Mouse (Mus musculus): ENCODE data around the gene Atp6v0c.

Gene Atp6v0c

GRCm38 (mm10) chr17:24197032-24197824 is 27.7 kb upstream of the Atp6v0c start:
- DNase-seq: no peak

GRCm38 (mm10) chr17:24195349-24195748 is 25.8 kb upstream of the Atp6v0c start:
- DNase-seq: no peak

DNA sequence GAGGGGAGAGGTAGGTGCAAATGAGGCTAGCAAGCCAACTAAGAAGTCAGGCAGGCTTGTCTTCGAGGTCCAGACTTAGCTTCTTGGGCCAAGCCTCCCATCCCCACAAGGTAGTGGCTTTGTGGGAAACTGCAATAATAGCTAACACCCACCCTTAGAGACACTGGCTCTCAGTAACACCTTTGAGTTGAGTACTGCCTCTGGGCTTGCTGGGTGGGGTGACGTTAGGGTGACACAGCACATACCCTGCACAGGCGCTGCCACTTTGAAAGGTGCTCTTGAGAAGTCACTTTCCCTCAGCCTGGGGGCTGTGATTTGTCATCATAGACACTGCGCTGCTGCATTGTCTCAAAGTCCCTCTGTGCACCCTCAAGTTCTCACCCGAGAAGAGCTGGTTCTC is 24.3 kb upstream of the Atp6v0c start:
- no peak for DNase-seq

DNA sequence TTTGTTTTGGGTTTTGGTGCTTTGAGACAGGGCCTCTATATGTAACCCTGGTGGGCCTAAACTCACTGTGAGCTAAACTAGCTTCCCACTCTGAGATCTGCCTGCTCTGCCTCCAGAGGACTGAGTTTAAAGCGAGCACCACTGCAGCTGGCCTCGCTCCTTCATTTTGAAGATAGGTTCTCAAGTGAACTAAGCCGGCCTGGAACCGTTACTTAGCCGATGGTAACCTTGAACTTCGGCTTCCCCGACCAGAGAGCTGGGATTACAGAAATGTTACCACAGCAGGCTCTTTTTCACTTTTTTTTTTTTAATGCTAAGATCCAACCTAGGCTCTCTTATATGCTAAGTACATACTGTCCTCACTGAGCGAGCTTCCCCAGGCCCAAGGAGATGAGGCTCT is 23.8 kb upstream of the Atp6v0c start:
- no peak for DNase-seq

GRCm38 (mm10) chr17:24192848-24193247 is 23.3 kb upstream of the Atp6v0c start:
- DNase-seq: no peak

DNA sequence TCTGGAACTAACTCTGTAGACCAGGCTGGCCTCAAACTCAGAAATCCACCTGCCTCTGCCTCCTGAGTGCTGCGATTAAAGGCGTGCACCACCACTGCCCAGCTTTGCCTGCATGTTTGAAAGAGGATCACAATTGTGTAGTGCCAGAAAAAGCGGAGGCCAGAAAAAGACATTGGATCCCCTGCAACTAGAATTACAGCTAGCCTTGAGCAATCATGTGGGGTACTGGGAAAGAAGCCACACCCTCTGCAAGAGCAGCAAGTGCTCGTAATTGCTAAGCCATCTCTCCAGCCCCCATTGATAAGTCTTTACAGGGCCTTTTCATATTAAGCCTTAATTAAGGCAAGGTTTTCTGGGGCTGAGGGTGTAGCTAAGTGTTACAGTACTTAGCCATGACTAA is 22.0 kb upstream of the Atp6v0c start:
- no peak for DNase-seq

DNA sequence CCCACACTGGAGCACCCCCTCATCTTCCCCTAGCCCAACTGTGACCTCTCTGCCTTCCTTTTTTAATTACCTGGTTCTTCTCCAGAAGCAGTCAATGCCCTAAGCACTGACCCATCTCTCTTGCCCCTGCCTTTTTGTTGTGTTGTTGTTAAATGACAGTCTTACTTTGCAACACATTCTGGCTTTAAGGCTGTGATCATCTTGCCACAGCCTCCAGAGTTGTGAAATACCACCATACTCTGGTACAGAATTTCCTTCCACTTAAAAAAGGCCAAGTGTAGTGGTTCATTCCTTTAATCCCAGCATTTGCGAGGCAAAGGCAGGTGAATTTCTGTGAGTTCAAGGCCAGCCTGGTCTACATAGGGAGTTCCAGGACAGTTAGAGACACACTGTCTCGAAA is 21.4 kb upstream of the Atp6v0c start:
- no peak for DNase-seq

DNA sequence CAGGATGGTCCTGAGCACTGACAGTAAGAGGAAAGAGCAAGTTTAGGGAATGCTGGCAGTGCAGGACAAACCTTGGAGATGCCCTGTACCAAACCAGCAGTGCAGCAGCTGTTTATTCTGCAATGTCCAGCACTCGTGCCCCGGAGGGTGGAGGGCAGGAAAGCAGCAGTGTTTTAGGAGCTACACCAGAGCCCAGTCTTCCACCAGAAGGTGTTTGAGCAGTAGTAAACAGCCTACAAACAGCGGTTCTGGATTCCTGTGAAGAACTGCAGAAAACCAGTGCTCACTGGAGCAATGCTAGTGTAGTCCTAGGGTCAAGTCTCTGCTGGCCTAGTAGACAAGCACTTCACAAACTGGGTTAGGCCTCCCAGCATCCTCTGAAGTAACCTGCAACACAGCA is 4.8 kb upstream of the Atp6v0c start:
- DNase-seq: no peak

GRCm38 (mm10) chr17:24173423-24173822 is 3.9 kb upstream of the Atp6v0c start:
- peak; percentile 78 for DNase-seq

- no peak for DNase-seq
These were observed 2.2 kb upstream of the Atp6v0c start for GRCm38 (mm10) chr17:24171738-24172137.

GRCm38 (mm10) chr17:24170729-24171128 is 1.2 kb upstream of the Atp6v0c start:
- DNase-seq: no peak

DNA sequence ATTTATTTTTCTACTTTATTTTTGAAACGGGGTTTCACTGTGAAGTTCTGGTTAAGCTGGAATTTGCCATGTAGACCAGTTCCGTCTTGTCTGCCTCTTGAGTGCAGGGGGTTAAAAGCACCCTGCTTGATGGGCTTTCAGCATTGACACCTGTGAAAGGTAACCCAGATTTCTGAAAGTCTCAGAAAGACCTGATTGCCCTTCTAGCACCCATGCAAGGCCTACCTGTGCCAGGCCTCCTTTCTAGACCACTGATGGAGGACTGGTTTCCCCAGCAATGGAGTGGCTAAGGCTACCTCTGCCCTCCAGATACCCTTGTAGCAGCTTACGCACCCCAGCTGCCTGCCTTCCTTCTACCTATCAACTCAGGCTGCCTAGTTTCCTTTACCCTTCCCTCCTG is 623 bp upstream of the Atp6v0c start:
- no peak for DNase-seq

GRCm38 (mm10) chr17:24168590-24169277 is 768 bp downstream of the Atp6v0c start:
- DNase-seq: peak; percentile 64

DNA sequence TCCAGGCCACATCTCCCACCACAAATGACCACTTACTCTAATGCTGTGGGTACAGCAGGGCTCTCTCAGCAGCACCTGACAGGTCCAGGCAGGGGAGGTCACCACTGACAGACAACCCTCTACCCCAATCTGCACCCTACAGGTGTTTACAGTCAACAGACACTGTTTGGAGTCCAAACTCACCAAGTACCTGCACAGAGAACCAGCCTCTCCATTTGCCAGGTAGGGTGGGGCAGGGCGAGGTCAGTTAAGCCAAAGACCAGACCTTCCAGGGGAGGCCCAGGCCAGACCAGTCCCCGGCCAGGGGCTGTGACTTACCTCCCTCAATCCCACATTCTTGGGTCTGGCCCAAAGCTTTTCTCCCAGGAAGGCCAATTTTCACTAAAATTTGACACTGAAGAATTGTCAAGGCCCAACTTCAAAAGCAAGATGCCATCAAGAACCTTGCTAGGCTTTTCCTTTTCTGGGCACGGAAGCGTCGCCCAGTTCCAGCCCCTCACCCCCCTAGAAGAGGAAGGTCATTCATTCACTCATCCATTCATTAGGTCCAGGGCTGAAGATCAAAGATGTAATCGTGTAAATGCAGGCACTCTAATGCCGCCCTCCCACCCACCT is 1.5 kb downstream of the Atp6v0c start:
- DNase-seq: no peak

GRCm38 (mm10) chr17:24167120-24167519 is 2.4 kb downstream of the Atp6v0c start:
- no peak for DNase-seq

DNA sequence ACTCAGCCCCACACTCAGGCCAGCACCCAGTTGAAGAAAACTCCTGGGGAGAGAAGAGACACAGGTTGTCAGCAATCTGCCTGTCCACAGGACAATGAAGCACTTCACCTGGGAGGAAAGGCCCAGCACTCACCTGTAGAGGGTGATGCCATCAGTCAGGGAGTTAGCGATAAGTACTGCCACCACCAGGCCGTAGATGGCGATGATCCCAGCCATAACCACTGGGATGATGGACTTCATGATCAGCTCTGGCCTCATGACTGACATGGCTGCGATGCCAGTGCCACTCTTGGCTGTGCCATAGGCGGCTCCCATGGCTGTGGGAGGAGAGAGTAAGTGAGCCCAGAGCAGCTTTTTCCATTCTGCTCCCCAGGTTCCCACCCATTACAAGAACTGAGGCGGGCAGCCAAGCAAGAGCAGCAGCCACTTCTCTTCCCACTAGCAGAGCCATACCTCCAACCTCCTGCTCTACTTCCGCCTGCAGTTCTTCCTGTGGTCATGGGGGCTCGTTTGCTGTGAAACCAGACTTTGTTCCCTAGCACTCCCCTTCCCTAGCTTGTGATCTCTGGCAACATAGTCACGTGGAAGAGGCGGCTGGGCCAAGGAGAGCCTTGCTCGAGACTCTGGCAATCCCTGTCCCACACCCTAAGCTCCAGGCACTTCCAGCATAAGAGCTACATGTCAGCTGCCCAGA is 4.8 kb downstream of the Atp6v0c start:
- DNase-seq: no peak

- peak; percentile 97 for DNase-seq
These were observed 6.1 kb downstream of the Atp6v0c start, which contains the start of gene Amdhd2 for GRCm38 (mm10) chr17:24163176-24163962. Gene Amdhd2, minus strand, starts transcription at chr17:24163766.

DNA sequence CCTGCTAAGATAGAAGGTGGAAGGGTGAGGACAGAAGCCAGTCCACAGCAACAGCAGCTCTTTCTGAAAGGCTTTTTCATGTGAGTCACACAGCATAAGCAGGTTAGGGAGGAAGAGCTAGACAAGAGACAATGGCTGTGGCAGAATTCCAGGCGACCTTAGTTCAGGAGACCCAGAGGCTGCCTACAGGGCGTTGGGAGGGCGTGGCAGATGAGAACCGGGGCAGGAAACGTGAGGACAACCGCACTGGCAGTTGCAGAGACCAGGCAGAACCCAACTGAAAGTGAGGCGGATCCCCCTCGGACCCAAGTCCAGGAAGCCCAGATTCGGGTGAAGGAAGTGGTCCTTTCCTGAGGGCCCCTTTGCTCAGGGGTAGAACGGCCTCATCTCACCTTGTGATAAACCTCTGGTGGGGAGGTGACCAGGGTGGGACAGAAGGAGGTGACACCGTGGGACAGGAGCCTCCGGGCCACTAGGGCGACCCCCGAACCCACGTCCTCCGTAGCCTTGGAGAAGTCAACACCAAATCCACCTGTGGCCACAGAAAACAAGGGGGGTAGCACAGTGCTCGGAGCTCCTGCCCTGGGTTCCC is 6.8 kb downstream of the Atp6v0c start:
- peak; percentile 43 for DNase-seq

DNA sequence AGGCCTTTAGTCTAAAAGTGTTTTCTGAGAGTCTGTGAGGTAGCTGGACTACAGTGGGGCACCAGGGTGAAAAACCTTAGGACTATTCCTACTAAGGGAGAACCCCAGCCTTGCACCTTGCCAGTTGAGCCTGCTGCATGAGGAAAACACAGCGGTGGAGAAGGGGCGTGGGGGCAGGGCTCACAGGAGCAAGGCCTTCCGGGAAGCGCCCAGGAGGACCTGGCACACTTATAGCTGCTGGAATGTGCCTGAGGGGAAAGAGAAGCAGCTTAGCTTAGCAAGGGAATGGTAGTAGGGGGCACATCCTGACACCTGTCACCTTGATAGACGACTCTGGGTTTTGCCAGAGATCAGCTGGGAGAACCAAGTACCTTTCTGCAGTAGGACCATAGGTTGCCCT is 8.0 kb downstream of the Atp6v0c start:
- no peak for DNase-seq

DNA sequence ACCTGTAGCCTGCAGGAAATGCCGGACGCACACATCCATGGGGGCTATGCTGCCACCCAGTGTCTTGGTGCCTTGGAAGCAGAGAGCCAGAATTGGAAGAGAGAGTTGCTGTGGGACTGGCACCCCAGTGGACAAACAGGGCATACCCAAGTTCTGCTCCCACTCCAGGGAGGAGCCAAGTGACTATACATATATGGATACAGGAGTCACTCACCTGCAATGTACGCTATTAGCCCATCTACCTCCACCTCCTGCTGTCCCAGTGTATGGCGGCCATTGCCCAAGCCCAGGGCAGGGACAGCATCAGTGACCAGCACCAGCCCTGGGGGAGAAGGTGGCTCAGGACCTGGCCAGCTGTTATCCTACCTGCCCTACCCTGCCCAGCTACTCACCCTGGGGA is 12.0 kb downstream of the Atp6v0c start:
- no peak for DNase-seq

DNA sequence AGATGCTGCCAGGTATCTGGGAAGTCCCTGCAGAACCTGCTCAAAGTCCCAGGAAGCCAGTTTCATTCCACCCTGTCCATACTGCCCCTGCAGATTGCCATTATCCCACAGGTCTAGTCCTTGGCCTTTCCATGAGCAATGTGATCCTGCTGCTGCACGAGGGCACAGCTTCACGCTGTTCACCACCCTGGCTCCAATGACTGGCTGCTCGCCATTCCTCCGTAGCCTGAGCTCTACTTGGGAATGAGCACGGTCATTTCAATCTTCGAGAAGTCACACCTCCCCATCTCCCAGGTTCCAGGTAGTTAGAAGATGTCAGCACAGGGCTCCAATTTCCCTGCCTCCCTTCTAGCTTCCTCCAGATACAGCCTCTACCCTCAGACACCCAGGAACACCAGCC is 12.4 kb downstream of the Atp6v0c start:
- no peak for DNase-seq

DNA sequence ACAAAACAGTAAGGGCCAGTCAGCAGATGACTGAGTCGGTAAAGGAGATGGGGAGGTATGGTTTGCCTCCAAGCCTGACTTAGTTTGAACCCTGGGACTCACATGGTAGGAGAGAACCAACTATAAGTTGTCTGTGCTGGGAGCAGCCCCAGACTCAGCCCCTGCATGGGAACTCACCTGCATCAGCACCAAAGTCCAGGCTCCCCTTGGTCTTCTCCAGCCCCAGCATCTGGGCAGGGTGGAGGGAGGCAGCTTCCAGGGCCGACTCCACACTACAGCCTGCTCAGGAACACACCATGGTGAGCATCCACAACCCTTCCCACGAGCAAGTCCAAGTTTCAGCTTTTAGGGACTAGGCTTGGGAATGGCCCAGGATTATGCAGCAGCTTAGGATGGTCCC is 13.1 kb downstream of the Atp6v0c start:
- no peak for DNase-seq
